ENCODE assay signal across 8 mouse cellular contexts in the genomic region with DNA sequence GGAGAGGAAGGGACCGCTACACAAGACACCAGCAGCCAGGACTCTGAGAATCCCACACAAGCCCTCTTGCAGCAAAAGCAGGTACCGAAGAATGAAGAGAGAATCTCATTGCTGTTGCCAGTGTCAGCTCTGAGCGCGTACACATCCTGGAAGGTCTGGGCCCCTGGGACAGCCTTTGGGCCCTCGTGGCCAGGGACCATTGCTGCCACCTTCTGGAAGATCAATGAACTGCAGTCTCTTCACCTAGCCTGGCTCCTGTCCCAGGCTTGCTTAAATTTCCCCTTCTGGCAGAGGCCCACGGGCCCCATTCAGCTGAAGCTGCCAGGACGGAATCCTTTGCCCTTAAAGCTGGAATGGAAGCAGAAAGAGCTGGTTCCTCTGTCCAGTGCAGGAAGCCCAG. TPM values are rescaled to one million over a fixed set of nuclear protein-coding genes. Genes with fewer than 3 reads are reported as not detected.
DNase-seq lines count a peak whose midpoint lies in the region; ATAC-seq and TF ChIP-seq lines count a peak whose summit lies in the region.

No protein-coding gene starts in this region.

- no peak overlapping the region for H3K4me2 ChIP-seq in intestine, embryonic 15.5 days (replicated peaks)

- H3K4me3 ChIP-seq in ES-E14 (ENCODE audit: insufficient read depth in 1 of 2, low read depth in 1 of 2, low read length in 2 of 2, poor library complexity in 1 of 2, severe bottlenecking in 1 of 2): peak overlapping the region; percentile 10 to 61
- no peak overlapping the region for H3K4me3 ChIP-seq in intestine, embryonic 15.5 days (replicated peaks)

- no peaks in the 10 kb centered on the region for H3K27me3 ChIP-seq in intestine, embryonic 15.5 days (replicated peaks)

- in situ Hi-C loops in ES-E14 (cut with MboI; ENCODE audit: low sequenced_read_pairs in 2 of 2, unreplicated experiment in 2 of 2): no loop called here

- peaks cover 4 to 6% of the 10 kb centered on the region in 2 experiments; a peak in 3 of 4 replicates for H3K4me1 ChIP-seq in ES-E14 (ENCODE audit: control insufficient read depth in 2 of 2, insufficient read depth in 2 of 2, low read length in 2 of 2, poor library complexity in 1 of 2)
- peaks cover 22% of the 10 kb centered on the region for H3K4me1 ChIP-seq in intestine, embryonic 15.5 days (replicated peaks)

- WGBS in intestine, embryonic 15.5 days: 26% methylated on average over 7 of the region's 7 CpGs

- peak; percentile 79 for ATAC-seq in intestine, embryonic 15.5 days

- DNase-seq in 3T3-L1 (ENCODE audit: low read depth, low spot score) (peak; percentile 67), ES-E14 (ENCODE audit: low read depth, low spot score) (peak; percentile 78), liver (peak; percentile 72)
- peak; percentile 78 for DNase-seq in cerebellum, adult 9-10 months
- peak; percentile 85 for DNase-seq in gastrocnemius, adult 18-20 months (ENCODE audit: low spot score)
- peak; percentile 69 for DNase-seq in neural tube, embryonic 10.5 days (ENCODE audit: extremely low spot score, low spot score)
- DNase-seq in thymus, postnatal 25 days: peak; percentile 70

- H3K9ac ChIP-seq in ES-E14 (ENCODE audit: insufficient read depth, low read depth, low read length, poor library complexity, severe bottlenecking): peak overlapping the region; percentile 3; the same call in 1 of the 2 replicates
- H3K9ac ChIP-seq in intestine, embryonic 15.5 days: no peak overlapping the region

- peaks cover 17% of the 10 kb centered on the region for H3K36me3 ChIP-seq in ES-E14 (ENCODE audit: control insufficient read depth, insufficient read depth, low read length, poor library complexity, severe bottlenecking)
- peaks cover 32% of the 10 kb centered on the region for H3K36me3 ChIP-seq in intestine, embryonic 15.5 days

- H3K27ac ChIP-seq in ES-E14 (ENCODE audit: insufficient read depth, low read depth, low read length, poor library complexity, severe bottlenecking): no peak overlapping the region
- no peak overlapping the region for H3K27ac ChIP-seq in intestine, embryonic 15.5 days

- no peaks in the 10 kb centered on the region for H3K9me3 ChIP-seq in ES-E14 (ENCODE audit: control insufficient read depth, insufficient read depth, low read depth, low read length)
- H3K9me3 ChIP-seq in intestine, embryonic 15.5 days: no peaks in the 10 kb centered on the region

TF ChIP-seq in ES-E14, 5 proteins besides CTCF, POLR2A, EP300 and RAD21:
- TF ChIP-seq HCFC1 (IDR thresholded peaks at IDR 0.05; ENCODE audit: borderline replicate concordance, insufficient read depth, low read length): no peak; the same call in 1 of the 2 replicates
- peak; percentile 58; the same call in 1 of the 2 replicates for TF ChIP-seq ZC3H11A (IDR thresholded peaks at IDR 0.05; ENCODE audit: borderline replicate concordance, low read depth, low read length)
- no peak for TF ChIP-seq ZNF384 (IDR thresholded peaks at IDR 0.05; ENCODE audit: low read depth, low read length)

RNA-seq across cellular contexts. Expression of a gene that starts 10.0 kb away (rescaled TPM):
- 7.1 and 10.4 TPM in 2 replicates for total RNA-seq in ES-E14 (2012; rRNA removed)
- 1 to 10 TPM; 1.2 to 1.8 TPM for total RNA-seq in gastrocnemius, adult 18-20 months (2021)
- 14.5 and 18.3 TPM in 2 replicates for polyA plus RNA-seq in intestine, embryonic 15.5 days (2015; fragmentation: Nextera tagmentation; extraction: Ambion mirVana)

RNA-seq across cellular contexts. Expression of a gene that starts 20.4 kb away (rescaled TPM):
- total RNA-seq in ES-E14 (2012; rRNA removed): 0.04 and 0.11 TPM in 2 replicates
- total RNA-seq in gastrocnemius, adult 18-20 months (2021): not detected
- polyA plus RNA-seq in intestine, embryonic 15.5 days (2015; fragmentation: Nextera tagmentation; extraction: Ambion mirVana): 0.18 and 0.29 TPM in 2 replicates

RNA-seq across cellular contexts. Expression of a gene that starts 21.0 kb away (rescaled TPM):
- 7.2 and 15.8 TPM in 2 replicates for total RNA-seq in ES-E14 (2012; rRNA removed)
- total RNA-seq in gastrocnemius, adult 18-20 months (2021): 1 to 10 TPM; 5.4 to 5.5 TPM
- polyA plus RNA-seq in intestine, embryonic 15.5 days (2015; fragmentation: Nextera tagmentation; extraction: Ambion mirVana): 15.1 and 15.4 TPM in 2 replicates

RNA-seq across cellular contexts. Expression of a gene that starts 36.3 kb away (rescaled TPM):
- 8.2 and 11.1 TPM in 2 replicates for total RNA-seq in ES-E14 (2012; rRNA removed)
- total RNA-seq in gastrocnemius, adult 18-20 months (2021): 100 to 1,000 TPM; 125 to 126 TPM
- polyA plus RNA-seq in intestine, embryonic 15.5 days (2015; fragmentation: Nextera tagmentation; extraction: Ambion mirVana): 73.6 and 80.3 TPM in 2 replicates

RNA-seq across cellular contexts. Expression of a gene that starts 40.8 kb away (rescaled TPM):
- 6.4 and 25.4 TPM in 2 replicates for total RNA-seq in ES-E14 (2012; rRNA removed)
- total RNA-seq in gastrocnemius, adult 18-20 months (2021): 1 to 10 TPM; 1.5 to 3.3 TPM
- polyA plus RNA-seq in intestine, embryonic 15.5 days (2015; fragmentation: Nextera tagmentation; extraction: Ambion mirVana): 25.7 and 26.3 TPM in 2 replicates
